Mouse (Mus musculus) midbrain, embryonic 16.5 days (tissue): Measurements from ENCODE around the gene Abcb1b. TPM values are rescaled to one million over a fixed set of nuclear protein-coding genes. Genes with fewer than 3 reads are reported as not detected.
"Not testable (repeated sequence)": the region's sequence is repeated elsewhere in the genome, so short reads cannot be mapped to it uniquely, and the experiment has no call there.

Source experiments
- ATAC-seq: fragments of 200-750 bp; cut with Nextera tagmentation; 2 replicates; pipeline ENCODE4 v1.8.0; 2017; ENCODE audit warnings: moderate TSS enrichment
- H3K27ac ChIP-seq: fragments of 300-500 bp; sonication (generic); 2 replicates; pipeline ENCODE4 v1.5.1; 2014; ENCODE audit warnings: mild to moderate bottlenecking, low read length, mixed read lengths
- H3K27me3 ChIP-seq: fragments of 300-500 bp; sonication (generic); 2 replicates; pipeline ENCODE4 v1.6.1; 2014; ENCODE audit warnings: low read depth, low read length, mixed read lengths; ENCODE audit not compliant: control insufficient read depth, insufficient read depth
- H3K36me3 ChIP-seq: fragments of 300-500 bp; sonication (generic); 2 replicates; pipeline ENCODE4 v1.6.1; 2014; ENCODE audit warnings: mild to moderate bottlenecking, low read length, moderate library complexity, mixed read lengths; ENCODE audit not compliant: control insufficient read depth, insufficient read depth
- H3K4me1 ChIP-seq: fragments of 300-500 bp; sonication (generic); 2 replicates; pipeline ENCODE4 v1.6.1; 2014; ENCODE audit warnings: mild to moderate bottlenecking, low read length, mixed read lengths; ENCODE audit not compliant: control insufficient read depth, insufficient read depth
- H3K4me2 ChIP-seq: fragments of 300-500 bp; sonication (generic); 2 replicates; pipeline ENCODE4 v1.6.1; 2014; ENCODE audit warnings: mild to moderate bottlenecking, low read length, mixed read lengths
- H3K4me3 ChIP-seq: fragments of 300-500 bp; sonication (generic); 2 replicates; pipeline ENCODE4 v1.5.1; 2014; ENCODE audit warnings: low read depth, mild to moderate bottlenecking, low read length, moderate library complexity, mixed read lengths
- H3K9ac ChIP-seq: fragments of 300-500 bp; sonication (generic); 2 replicates; pipeline ENCODE4 v1.6.1; 2014; ENCODE audit warnings: low read depth, low read length, mixed read lengths
- H3K9me3 ChIP-seq: fragments of 300-500 bp; sonication (generic); replicated peaks from 2 replicates; pipeline ENCODE4 v1.6.1; 2014; ENCODE audit warnings: mild to moderate bottlenecking, low read length, mixed read lengths; ENCODE audit not compliant: control insufficient read depth, poor library complexity, severe bottlenecking
- whole genome bisulfite sequencing: fragments of 180-500 bp; shearing (Covaris S2); extraction: QIAGEN DNeasy Blood & Tissue Kit; methylation state at CpG from one replicate; pipeline ENCODE4 v1.1.7; 2014; 5-methylcytosine and 5-hydroxymethylcytosine counted together
- polyA plus RNA-seq: library from polyadenylated mRNA; unstranded; fragments of >200 nt; fragmentation: Nextera tagmentation; extraction: Ambion mirVana; gene quantifications from 2 replicates; pipeline ENCODE4 v1.2.1, GENCODE M21; 2015

Abcb1b gene
- polyA plus RNA-seq, 1 experiment from 2014 or later = 0.97 TPM

GRCm38 (mm10) chr5:8819635-8820591 lies 22.0 kb downstream of the Abcb1b start:
- peak overlapping the region; percentile 52 for H3K9ac ChIP-seq
- H3K27me3 ChIP-seq = no peaks in the 10 kb centered on the region
- peak overlapping the region; percentile 59 for H3K4me2 ChIP-seq
- H3K4me3 ChIP-seq = peak overlapping the region; percentile 33
- H3K36me3 ChIP-seq = no peaks in the 10 kb centered on the region
- no peak overlapping the region for H3K27ac ChIP-seq
- 13% methylated on average over 7 of the region's 8 CpGs for WGBS
- H3K9me3 ChIP-seq = no peaks in the 10 kb centered on the region
- peaks cover 6% of the 10 kb centered on the region for H3K4me1 ChIP-seq
- peak; percentile 62; the same call in 1 of the 2 replicates for ATAC-seq

GRCm38 (mm10) chr5:8820592-8821104 lies 22.7 kb downstream of the Abcb1b start:
- under 1% methylated on average over 4 of the region's 6 CpGs for WGBS
- H3K4me2 ChIP-seq = peak overlapping the region; percentile 59
- H3K4me1 ChIP-seq, ATAC-seq, H3K36me3 ChIP-seq, H3K9ac ChIP-seq, H3K27ac ChIP-seq, H3K4me3 ChIP-seq, H3K27me3 ChIP-seq, H3K9me3 ChIP-seq: not testable (repeated sequence)

- 58% methylated on average over 8 of the region's 8 CpGs for WGBS
- H3K4me2 ChIP-seq = no peak overlapping the region
- H3K27me3 ChIP-seq = no peaks in the 10 kb centered on the region
- 0 out of 2 replicates have a peak, but pooled peaks have one; percentile 21 for ATAC-seq
- no peak overlapping the region for H3K27ac ChIP-seq
- H3K9ac ChIP-seq = no peak overlapping the region
- no peaks in the 10 kb centered on the region for H3K36me3 ChIP-seq
- H3K4me1 ChIP-seq = no peaks in the 10 kb centered on the region; the same call in 1 of the 2 replicates
- no peaks in the 10 kb centered on the region for H3K9me3 ChIP-seq
- H3K4me3 ChIP-seq = no peak overlapping the region
Measured at GRCm38 (mm10) chr5:8838661-8839438, 40.9 kb downstream of the Abcb1b start.

GRCm38 (mm10) chr5:8839651-8840050 lies 41.7 kb downstream of the Abcb1b start:
- Histone ChIP-seq H3K4me2 (no peak overlapping the region), H3K36me3 (no peaks in the 10 kb centered on the region), H3K27ac (no peak overlapping the region), H3K27me3 (no peaks in the 10 kb centered on the region), H3K9me3 (no peaks in the 10 kb centered on the region), H3K4me1 (no peaks in the 10 kb centered on the region; the same call in 1 of the 2 replicates), H3K4me3 (no peak overlapping the region), H3K9ac (no peak overlapping the region)
- WGBS = 84% methylated on average over 4 of the region's 4 CpGs
- ATAC-seq = no peak

DNA sequence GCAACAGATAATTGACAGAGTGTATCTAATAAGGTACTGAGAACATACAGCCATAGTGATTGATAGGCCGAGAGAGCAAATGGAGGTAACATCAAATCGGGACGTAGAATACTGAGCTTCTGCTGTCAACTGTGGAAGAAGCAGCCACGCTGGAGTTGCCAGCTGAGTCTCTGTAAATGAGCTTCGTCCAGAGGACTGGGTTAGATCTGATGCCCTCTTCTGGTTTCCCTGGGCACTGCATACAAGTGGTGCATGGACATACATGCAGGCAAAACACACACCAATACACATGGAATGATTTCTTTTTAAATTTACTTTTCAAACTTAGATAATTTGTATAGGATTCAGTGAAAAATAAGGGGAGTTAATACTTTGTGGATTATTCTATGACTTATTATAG lies 42.9 kb downstream of the Abcb1b start:
- peak; percentile 73 for ATAC-seq
- Histone ChIP-seq H3K4me1 (no peaks in the 10 kb centered on the region; the same call in 1 of the 2 replicates), H3K9ac (no peak overlapping the region), H3K27me3 (no peaks in the 10 kb centered on the region), H3K4me2 (no peak overlapping the region), H3K9me3 (no peaks in the 10 kb centered on the region), H3K36me3 (no peaks in the 10 kb centered on the region), H3K27ac (no peak overlapping the region), H3K4me3 (no peak overlapping the region)
- WGBS = 45% methylated on average over 5 of the region's 5 CpGs

DNA sequence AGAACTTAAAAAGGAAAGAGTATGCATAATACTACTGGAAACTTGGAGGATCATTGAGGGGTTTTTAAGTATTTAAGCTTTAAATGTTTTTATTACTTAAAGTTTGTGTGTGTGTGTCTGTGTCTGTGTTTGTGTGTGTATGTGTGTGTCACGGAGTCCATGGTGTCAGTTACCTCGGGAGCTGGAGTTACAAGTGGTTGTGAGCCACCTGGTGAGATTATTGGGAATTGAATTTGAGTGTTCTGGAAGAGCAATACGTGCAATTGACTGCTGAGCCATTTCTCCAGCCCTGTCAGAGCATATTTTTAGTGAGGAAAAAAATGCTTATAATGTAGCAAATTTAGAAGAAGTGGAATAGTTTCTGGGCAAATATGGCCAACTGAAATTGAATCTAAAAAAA lies 44.9 kb downstream of the Abcb1b start:
- no peak overlapping the region for H3K4me2 ChIP-seq
- WGBS = 49% methylated on average over 3 of the region's 3 CpGs
- H3K27me3 ChIP-seq = no peaks in the 10 kb centered on the region
- no peak for ATAC-seq
- no peaks in the 10 kb centered on the region; the same call in 1 of the 2 replicates for H3K4me1 ChIP-seq
- H3K9me3 ChIP-seq = no peaks in the 10 kb centered on the region
- no peak overlapping the region for H3K27ac ChIP-seq
- no peak overlapping the region for H3K9ac ChIP-seq
- no peaks in the 10 kb centered on the region for H3K36me3 ChIP-seq
- no peak overlapping the region for H3K4me3 ChIP-seq

GRCm38 (mm10) chr5:8848607-8849575 lies 50.9 kb downstream of the Abcb1b start:
- ATAC-seq, H3K9ac ChIP-seq, H3K9me3 ChIP-seq: not testable (repeated sequence)

DNA sequence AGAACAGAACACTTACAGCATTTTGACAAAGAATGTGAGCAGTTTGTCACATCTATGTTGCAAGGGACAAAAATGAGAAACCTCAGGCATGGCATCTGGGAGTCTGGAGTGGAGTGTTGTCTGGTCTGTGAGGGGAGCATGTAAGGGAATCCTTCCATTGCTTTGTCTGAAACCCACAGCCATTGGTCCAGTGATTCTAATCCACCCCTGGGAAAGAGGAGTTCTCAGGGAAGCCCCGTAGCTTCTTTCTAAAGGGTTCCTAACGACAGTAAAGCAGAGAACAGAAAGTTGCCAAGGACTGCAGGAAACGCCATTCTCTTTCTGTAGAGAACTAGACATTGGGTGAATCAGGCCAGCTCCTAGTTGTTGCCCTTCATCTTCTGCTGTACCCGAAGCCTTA lies 52.9 kb downstream of the Abcb1b start:
- Histone ChIP-seq H3K4me2 (no peak overlapping the region), H3K4me1 (no peaks in the 10 kb centered on the region), H3K4me3 (no peak overlapping the region), H3K9ac (no peak overlapping the region), H3K27me3 (no peaks in the 10 kb centered on the region), H3K36me3 (no peaks in the 10 kb centered on the region), H3K27ac (no peak overlapping the region), H3K9me3 (no peaks in the 10 kb centered on the region)
- ATAC-seq = no peak
- WGBS = 53% methylated on average over 4 of the region's 4 CpGs

More at GRCm38 (mm10) chr5:8848607-8849575, 50.9 kb downstream of the Abcb1b start:
- not testable (repeated sequence) for H3K4me1 ChIP-seq, H3K27ac ChIP-seq, H3K36me3 ChIP-seq, H3K27me3 ChIP-seq, H3K4me3 ChIP-seq, H3K4me2 ChIP-seq
- WGBS = 14% methylated on average over 5 of the region's 9 CpGs
